In genomic region chr8:106149801-106150652, GRCm38 (mm10) we compare ENCODE assay signal across 8 mouse cellular contexts. TPM values are rescaled to one million over a fixed set of nuclear protein-coding genes. Genes with fewer than 3 reads are reported as not detected.
A peak's percentile ranks its signal among the peaks of the same experiment; 100 is the strongest.
DNase-seq lines count a peak whose midpoint lies in the region; ATAC-seq and TF ChIP-seq lines count a peak whose summit lies in the region.

TSS of gene Pla2g15 (plus strand) at chr8:106150399.

- no peaks in the 10 kb centered on the region for H3K36me3 ChIP-seq in hindbrain, embryonic 11.5 days (ENCODE audit: control insufficient read depth, insufficient read depth, low read length)

- H3K4me1 ChIP-seq in hindbrain, embryonic 11.5 days (replicated peaks; ENCODE audit: control insufficient read depth, insufficient read depth, low read length): no peaks in the 10 kb centered on the region

- no peak for DNase-seq in Patski (ENCODE audit: low read depth, low spot score)
- peak; percentile 93 to 96 for DNase-seq in cerebellum, postnatal 10 days
- DNase-seq in frontal cortex, postnatal 10 days (ENCODE audit: low spot score in 2 of 2): peak; percentile 89 to 91
- DNase-seq in hindbrain, embryonic 11.5 days (ENCODE audit: low spot score): peak; percentile 93
- peak; percentile 92 to 94 for DNase-seq in layer of hippocampus, postnatal 14 days (ENCODE audit: low spot score in 2 of 2)
- DNase-seq in lung, postnatal 10 days: peak; percentile 96
- peak; percentile 81 for DNase-seq in ovary, postnatal 14 days (ENCODE audit: low spot score)
- DNase-seq in thymus, postnatal 10 days (ENCODE audit: low spot score in 2 of 2): peak; percentile 93 to 94

- peak within 1 kb of the TSS; percentile 55 for H3K4me2 ChIP-seq in hindbrain, embryonic 11.5 days (replicated peaks; ENCODE audit: low read depth, low read length)

- ATAC-seq in Patski: peak; percentile 79
- peak; percentile 96 for ATAC-seq in hindbrain, embryonic 11.5 days (ENCODE audit: low FRiP score)

- no peak within 1 kb of the TSS for H3K27ac ChIP-seq in hindbrain, embryonic 11.5 days (ENCODE audit: low read depth, low read length)

- peak within 1 kb of the TSS; percentile 55 for H3K9ac ChIP-seq in hindbrain, embryonic 11.5 days (ENCODE audit: low read depth, low read length)

- H3K4me3 ChIP-seq in hindbrain, embryonic 11.5 days (ENCODE audit: low read depth, low read length): peak within 1 kb of the TSS; percentile 54

- no peak for TF ChIP-seq CTCF in Patski (IDR thresholded peaks at IDR 0.05)

- 2% methylated on average over 38 of the region's 38 CpGs for WGBS in hindbrain, embryonic 11.5 days

- no peaks in the 10 kb centered on the region for H3K9me3 ChIP-seq in hindbrain, embryonic 11.5 days (ENCODE audit: control insufficient read depth, low read length)

- H3K27me3 ChIP-seq in Patski: no peaks in the 10 kb centered on the region
- no peaks in the 10 kb centered on the region for H3K27me3 ChIP-seq in hindbrain, embryonic 11.5 days (ENCODE audit: control insufficient read depth, insufficient read depth, low read length)

- in situ Hi-C loops in Patski (cut with MboI; ENCODE audit: low pct_unique_long_range_greater_than_20kb): no loop called here

- CTCF ChIA-PET in Patski (lab: Charles Lee): interaction anchor here (1.1 to 1.6 kb wide), 4 partner anchors 8 to 45 kb away, joined by 3 to 5 read pairs (median 3); no protein-coding TSS in a partner anchor

- POLR2A ChIA-PET in Patski (lab: Charles Lee): interaction anchor here (1.0 to 1.3 kb wide), 5 partner anchors 9 to 62 kb away, joined by 3 to 6 read pairs (median 3); partner anchors contain the start of gene Slc7a6

RNA-seq across cellular contexts. Expression of gene Pla2g15, which starts in this region (rescaled TPM):
- polyA plus RNA-seq in Patski (2021): 24.6 TPM
- 4.4 and 5.2 TPM in 2 replicates for polyA plus RNA-seq in hindbrain, embryonic 11.5 days (2014; fragmentation: Nextera tagmentation; extraction: Ambion mirVana)
- 10 to 100 TPM; 18.5 to 19.4 TPM for total RNA-seq in layer of hippocampus, postnatal 14 days (2021)
